Mouse (Mus musculus) thymus, postnatal 25 days (tissue): Measurements from ENCODE around the gene D6Ertd527e.
"Not testable (repeated sequence)": the region's sequence is repeated elsewhere in the genome, so short reads cannot be mapped to it uniquely, and the experiment has no call there.

Experiments used
- DNase-seq: peaks from one replicate; pipeline ENCODE4 v3.0.0; 2022

Gene D6Ertd527e

DNA sequence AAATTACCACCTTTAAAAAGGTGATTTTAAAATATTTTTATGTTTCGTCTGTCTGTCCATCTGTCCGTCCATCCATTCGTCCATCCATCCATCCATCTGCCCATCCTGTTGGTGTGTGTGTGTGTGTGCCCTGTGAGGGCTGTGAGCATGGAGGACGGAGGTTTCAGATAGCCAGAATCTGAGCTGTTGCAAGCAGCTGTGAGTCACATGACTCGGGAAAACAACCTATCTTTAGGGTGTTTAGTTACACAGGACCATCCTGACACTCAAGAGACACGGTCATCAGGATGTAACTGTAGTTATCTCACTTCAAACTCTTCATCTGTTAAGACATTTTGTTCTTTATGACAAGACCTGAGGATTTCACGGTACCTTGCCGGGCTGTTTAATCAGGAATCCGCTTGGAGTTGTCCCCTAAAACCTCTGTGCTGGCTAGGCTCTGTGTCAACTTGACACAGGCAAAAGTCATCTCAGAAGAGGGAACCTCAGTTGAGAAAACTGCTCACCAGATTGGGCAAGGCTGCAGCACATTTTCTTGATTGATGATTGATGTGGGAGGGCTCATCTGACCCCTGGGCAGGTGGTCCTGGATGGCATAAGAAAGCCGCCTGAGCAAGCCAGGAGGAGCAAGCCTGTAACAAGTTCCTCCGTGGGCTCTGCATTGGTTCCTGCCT is at the start of gene D6Ertd527e:
Gene D6Ertd527e (plus strand): TSS at position 624 of the 674 bp plus-strand sequence.
- no peak for DNase-seq

DNA sequence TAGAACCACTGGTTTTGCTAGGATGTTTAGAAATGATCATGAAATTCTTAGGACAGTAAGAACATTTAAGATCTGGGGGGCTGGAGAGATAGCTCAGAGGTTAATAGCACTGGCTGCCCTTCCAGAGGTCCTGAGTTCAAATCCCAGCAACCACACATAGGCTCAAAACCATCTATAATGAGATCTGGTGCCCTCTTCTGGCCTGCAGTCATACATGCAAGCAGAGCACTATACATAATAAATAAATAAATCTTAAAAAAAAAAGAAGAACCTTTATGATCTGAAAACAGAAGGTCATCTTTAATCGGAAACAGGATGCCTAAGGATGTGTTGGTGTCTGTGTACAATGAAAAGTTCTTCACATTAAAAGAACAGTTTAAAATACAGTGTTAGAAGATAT is 44.8 kb upstream of the D6Ertd527e start:
- no peak for DNase-seq

DNA sequence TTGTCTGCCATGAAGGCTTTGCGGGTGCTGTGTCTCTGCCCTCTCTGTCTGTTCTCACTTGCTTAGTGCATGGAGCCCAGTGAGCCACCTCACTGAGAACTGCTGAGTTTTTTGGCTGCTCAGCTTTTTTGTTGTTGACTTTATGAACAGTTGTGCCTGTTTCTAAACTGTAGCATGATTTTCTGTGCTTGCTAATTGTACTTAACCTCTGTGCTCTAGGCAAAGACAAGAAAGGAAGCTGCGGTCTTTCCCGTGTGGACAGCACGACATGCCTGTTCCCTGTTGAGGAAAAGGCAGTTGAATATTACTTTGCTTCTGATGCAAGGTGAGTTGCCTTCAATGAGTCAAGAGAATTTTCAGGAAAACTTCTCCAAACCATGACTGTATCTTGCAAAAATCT is 41.0 kb upstream of the D6Ertd527e start:
- DNase-seq, result no peak

DNA sequence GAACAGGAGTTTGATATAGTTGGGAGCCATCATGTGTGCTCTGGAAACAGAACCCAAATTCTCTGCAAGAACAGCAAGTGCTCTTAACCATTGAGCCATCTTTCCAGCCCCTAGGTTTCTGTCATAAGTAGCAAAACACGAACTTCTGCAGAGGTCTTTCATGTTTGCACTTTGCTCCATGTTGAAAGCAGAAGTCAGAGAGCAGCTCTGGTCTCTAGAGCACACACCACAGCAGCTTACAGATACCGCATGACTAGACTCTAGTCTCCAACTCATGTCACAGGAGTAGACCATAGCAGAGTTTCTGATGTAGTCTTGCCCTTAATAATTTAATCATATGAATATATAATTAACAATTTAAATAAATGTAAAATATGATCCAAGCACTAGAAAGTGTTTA is 36.3 kb upstream of the D6Ertd527e start:
- no peak for DNase-seq

DNA sequence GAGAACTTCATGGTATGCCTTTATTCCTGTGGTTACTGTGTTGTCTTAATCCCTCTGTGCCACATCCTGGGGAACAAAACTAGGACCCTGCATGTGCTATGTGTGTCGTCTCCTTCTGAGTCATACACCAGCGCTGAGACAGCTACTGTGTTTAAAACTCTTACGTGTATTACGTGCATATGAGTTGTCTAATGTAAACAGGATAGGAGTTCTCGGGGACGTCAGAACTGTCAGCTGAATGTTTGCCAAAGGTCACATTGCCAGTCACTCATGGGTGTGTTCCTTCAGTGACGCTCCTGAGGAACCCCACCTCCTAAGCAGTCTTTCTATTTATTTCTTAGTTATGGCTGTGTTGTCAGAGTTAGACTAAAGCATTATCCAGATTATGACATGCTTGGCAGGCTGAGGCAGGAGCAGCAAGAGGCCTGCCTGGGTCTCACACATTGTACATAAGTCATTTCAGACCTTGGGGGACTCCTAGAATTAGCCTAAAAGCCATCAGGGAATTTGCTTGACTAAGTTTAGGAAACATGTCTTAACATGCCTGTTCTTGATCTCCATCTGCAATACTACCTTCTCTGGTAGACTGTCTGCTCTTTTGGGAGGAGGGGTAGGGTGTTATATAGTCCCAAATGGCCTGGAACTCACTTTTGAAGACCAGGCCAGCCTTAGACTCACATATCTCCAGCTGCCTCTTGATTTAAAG is 35.2 kb upstream of the D6Ertd527e start:
- no peak for DNase-seq

DNA sequence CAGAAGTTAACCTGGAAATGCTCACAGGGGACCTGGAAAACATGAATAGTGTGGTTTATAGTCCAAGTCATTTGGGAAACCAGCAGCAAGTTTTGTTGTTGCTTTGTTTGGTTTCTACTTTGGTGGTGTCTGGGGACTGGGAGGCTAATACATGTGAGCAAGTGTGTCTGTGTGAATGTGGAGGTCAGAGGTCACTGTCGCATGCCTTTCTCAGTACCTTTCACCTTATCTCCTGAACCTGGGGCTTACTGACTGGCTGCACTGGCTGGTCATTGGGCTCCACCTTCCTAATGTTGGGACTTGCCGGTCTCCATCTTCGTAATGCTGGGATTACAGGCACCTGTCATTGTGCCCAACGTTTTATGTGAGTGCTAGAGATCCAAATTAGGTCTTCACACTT is 33.9 kb upstream of the D6Ertd527e start:
- no peak for DNase-seq

DNA sequence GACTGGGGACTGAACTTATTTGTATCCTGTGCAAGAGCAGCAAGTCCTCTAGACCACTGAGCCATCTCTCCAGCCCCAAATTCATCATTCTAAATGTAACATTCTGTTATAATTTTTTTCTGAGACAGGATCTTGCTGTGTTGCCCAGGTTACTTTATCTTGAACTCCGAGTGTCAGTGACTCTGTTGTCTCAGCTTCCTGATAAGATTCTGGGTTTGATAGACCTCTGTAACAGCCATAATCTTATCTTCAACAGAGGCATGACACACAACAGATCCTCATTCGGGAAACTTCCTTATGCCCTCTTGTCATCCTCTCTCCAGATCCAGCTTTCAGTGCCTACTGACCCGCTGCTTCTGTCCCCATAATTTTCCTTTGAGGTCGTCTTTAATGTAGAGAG is 31.8 kb upstream of the D6Ertd527e start:
- DNase-seq, result no peak

DNA sequence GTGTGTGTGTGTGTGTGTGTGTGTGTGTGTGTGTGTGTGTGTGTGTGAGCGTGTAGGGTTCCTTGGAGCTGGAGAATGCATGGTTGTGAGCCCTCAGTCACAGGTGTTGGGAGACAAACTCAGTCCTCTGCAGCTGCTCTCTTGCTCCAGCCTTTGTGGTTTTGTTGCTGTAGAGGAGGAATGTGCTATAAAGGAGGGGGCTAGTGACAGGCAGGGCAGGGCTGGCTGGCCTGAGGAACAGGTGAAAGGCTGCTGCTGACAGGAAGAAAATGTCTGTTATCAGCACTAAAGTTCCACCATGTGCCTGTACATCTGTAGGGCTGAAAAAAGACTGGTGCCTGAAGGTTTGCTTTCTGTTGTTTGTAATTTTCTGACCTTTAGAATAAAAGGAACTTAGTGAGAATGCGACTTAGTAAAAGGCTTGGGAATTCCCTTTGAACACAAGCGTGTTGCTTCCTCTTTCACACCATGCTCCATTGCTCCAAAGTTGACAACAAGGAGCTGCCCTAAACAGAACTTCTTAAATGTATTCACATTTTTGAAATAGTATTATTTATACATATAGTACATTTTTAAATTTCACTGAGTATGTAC is 29.4 kb upstream of the D6Ertd527e start:
- peak; percentile 58 for DNase-seq

DNA sequence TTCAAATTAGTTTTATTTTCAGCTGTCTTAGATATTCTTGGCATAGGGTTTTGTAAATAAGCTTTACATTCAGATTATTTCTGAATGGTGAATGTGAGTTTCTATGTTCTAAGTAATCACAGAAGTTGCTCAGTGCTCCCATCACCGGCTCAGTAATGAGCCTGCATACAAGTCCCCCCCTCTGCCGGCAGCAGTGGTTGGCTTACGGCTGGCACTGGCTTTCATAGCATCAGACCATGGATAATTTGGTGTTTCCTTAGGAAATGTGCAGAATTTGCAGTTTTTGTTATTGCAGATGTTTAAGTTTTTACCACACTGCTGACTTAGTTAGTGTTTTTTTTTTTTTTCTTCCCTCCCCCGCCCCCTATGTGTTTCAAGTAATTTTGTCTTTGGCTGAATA is 25.1 kb upstream of the D6Ertd527e start:
- DNase-seq, result no peak

DNA sequence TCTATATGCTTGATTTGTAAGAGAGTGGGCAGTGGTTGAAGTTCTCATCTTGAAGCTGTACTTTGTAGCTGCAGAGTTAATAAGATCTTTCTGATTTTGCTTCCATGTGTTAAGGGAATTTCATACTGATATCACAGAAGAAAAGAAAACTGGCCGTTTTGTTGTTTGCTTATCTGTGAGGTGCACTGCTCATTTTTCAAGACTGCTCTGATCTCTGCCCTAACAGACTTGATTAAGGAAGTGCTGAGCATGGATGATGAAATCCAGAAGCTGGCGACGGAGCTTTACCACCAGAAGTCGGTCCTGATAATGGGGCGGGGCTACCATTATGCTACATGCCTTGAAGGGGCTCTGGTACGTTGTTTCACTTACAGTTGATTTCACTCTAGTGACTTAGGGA is 19.5 kb upstream of the D6Ertd527e start:
- DNase-seq, result no peak

DNA sequence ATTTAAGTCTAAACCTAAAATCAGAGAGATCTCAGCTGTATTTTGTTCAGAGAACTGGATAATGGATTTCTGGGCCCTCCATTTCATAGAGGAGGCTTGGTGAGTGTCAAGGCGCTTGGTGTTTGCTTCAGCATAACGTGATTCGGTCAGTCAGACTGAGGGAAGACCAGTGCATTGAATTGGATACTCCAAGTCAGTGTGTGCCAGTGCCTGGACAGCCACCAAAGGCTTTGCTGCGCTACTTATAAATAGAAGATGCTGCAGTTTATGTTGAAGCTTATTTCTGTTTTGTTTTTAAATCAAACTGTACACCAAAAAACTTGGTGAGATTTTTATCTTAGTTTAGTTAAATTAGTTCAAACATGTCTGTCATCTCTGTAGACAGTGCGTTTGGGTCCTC is 16.2 kb upstream of the D6Ertd527e start:
- no peak for DNase-seq

DNA sequence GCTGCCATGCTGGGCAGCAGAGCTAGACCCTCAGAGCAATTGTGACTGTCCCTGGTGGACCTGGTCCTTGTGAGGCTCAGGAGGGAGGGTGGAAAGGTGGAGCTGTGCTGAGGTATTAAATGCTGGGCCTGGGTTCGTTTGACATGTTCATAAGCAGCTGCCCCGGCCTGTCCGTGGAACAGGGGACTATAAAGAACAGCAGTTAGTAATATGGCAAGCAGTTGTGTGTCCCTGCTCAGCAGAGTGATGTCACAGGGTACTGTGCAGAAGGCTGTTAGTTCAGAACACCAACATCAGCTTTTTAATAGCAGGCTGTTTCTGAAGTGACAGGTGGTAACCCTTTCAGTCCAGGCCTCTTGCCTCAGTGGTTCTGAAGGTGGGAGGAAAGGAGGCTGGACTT is 13.7 kb upstream of the D6Ertd527e start:
- no peak for DNase-seq

DNA sequence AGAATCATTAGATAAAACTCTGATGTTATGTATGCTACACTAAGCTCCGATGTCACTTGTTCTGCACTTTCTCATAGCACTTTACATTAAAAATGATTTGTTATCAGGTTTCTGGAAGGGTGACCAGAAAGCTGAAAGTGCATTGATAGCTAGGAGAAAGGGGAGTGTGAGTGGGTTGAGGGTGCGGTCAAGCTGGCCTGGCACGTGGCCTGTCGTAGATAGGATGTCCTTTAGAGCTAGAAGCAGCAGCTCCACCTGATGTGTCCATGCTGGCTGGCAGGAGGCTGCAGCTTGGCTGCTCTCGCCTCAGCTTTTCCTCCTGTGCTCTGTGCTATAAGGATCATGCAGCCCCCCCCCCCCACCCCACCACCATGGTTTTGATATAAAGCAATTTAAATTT is 12.1 kb upstream of the D6Ertd527e start:
- no peak for DNase-seq

DNA sequence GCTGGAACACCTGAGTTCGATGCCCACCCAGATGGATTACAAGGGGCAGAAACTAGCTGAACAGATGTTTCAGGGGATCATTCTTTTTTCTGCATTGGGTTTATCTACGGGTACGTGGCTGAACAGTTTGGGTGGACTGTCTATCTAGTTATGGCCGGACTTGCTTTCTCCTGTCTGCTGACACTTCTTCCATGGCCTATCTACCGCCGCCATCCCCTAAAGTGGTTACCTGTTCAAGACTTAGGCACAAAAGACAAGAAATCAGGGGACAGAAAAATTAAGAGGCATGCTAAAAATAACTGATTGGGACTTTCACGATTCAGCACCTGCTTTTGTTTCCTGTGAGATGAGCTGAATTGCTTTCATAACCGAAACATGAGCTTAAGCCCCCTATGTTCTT is 10.9 kb upstream of the D6Ertd527e start:
- not testable (repeated sequence) for DNase-seq

DNA sequence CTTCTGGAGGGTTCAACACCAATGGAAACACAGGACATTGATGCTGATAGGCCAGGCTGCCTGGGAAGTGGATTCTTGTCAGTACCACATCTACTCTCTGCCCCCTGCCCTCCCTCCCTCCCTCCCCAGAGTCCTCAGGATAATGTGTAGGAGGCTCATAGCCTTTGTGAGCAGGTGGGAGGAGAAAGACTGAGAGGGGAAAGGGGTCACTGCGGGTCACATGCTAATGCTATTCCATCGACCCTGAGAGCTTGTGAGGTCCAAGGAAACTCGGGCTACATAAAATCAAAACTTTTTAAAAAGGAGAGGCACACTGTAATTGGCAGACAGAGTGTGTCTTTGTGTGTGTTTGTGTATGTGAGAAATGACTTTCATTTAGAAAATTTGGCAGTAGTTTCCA is 5.3 kb upstream of the D6Ertd527e start:
- DNase-seq, result no peak

DNA sequence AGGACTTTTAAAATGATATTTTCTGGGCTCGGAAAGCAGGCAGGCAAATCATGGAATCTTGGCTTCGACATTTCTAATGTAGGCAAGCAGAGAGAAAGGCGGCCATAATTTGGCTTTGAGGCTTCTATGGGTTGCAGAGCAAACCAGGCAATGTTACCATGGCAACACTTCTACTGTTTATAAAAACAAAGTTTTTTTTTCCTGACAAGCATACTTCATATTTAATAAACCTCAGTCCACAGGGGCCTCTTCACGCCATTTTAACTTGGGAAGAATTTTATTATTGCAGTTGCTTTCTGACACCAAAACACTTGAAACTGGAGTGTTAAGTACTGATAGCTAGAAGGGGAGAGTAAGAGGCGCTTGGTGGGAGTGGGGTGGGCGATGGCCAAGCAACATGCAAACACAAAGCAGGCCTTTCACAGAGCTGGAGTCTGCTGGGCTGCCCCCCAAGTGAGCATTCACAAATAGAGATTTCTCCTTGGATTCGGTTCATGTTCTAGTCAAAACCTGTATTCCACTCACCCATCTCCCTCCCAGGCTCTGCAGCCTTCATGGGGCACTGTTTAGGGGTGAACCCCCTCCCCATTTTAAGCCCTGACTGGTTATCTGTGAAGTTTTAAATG is 4.8 kb upstream of the D6Ertd527e start:
- DNase-seq, result no peak

DNA sequence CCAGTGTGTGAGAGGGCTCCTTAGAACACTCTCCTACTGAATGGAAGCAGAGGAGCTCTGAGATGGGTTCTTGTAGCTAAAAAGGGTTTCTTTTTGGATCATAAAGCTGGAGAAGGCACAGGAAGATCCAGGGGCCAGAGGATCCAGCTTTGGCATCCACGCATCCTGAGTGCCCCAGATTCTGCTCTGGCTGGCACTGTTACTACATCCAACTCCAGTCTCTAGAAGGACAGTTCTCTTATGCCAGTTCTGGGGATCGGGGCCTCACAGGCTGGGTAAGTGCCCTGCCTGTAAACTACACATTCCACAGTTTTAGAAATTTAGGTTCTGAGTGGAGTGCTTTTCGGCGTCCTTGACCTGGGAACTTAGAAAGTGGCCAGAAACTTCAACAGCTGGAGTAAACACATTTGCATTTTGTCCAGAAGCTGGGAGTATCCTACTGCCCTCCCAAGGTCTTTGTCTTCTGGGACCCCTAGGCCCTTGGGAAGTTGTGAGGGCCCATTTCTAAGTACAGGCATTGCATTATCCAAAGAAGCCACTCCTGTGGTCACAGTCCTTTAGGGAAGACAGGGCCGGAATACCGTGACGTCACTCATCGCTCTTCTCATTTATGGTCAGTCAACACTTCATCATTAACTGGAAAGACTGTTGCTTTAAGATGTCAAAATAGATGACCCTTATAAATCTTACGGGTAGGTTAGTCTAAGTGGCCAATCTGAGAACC is 4.1 kb upstream of the D6Ertd527e start:
- DNase-seq, result no peak

DNA sequence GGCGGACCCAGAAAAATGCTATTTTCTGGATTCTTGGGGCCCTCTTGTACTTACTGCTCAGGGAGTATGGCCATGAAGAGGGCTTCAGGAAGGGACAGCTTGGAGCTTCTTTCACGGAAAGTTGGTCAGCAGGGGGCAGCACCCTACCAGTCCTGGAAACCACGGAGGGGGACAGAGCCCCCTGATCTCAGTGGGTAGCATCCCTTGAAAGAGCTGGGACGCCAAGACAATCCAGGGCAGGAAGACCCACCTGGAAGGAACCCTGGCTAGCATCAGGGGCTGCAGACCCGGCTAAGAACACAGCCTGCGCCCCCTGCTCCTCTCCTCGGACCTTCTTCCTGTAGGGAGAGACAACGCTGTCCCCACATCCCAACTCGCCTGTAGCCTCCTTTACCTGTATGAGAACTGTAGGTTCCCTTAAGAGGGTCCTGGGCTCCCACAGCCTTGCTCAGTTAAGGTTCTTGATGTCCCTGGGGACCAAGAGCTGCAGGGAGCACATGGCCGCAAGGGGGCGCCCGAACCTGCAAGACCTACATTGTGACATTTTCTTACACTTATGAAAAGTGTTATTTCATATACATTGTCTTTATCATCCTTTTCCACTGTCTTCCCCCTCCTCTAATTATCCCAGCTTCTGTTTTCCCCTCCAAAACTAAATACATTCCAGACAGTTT is 3.1 kb upstream of the D6Ertd527e start:
- peak; percentile 90 for DNase-seq

DNA sequence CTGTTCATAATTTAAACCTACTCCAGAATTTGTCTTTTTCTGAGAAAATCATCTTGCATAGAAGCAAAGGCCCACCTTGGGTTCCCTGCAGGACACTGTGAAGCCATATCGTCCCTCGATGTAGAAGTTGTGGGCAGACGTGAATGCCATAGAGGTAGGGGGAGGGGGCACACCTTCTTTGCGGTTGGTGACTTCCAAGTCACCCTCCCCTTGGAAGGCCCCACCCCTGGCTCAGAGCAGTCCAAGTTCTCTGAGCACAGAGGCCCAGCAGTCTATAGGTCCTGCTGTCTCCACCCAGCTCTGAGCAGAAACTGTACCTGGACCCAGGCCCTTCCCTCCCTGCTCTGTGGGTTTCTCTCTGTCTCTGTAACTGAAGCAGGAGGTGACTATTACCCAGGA is 2.6 kb upstream of the D6Ertd527e start:
- DNase-seq, result peak; percentile 11

DNA sequence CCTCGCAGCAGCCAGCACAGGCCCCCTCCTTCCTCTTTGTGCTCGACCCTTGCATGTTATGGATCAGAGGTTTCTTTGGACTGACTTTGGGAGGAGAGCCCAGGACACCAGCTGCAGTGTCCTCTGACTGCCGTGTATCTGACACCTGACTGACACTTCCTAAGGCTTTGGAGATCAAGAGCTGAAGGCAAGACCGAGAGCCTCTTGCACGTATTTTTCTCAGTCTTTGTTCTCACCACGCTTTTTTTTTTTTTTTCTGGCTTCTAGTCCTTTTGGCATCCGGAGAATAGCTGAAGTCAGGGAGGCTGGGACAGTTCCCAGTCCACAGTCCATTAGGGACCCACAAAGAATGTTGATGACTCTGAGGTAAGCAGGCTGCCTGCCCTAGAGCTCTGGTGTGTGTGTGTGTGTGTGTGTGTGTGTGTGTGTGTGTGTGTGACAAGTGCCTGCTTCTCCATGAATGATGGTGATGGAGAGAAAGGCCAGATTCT is 2.1 kb upstream of the D6Ertd527e start:
- no peak for DNase-seq

DNA sequence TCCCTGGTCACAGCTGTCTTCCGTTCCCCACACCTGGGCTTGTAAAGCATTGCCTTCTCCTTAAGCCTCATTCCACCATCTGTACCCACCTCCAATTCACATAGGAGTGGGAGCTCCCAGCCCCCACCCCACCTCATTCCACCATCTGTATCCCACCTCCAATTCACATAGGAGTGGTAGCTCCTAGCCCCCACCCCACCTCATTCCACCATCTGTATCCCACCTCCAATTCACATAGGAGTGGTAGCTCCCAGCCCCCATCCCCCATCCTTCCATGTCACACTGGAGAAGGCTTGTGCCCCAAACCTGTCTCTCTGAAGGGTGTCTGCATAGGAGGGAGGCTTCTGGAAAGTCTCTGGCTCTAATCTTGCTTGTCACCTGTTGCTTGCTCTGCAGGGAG is 1.2 kb upstream of the D6Ertd527e start:
- DNase-seq, result no peak

DNA sequence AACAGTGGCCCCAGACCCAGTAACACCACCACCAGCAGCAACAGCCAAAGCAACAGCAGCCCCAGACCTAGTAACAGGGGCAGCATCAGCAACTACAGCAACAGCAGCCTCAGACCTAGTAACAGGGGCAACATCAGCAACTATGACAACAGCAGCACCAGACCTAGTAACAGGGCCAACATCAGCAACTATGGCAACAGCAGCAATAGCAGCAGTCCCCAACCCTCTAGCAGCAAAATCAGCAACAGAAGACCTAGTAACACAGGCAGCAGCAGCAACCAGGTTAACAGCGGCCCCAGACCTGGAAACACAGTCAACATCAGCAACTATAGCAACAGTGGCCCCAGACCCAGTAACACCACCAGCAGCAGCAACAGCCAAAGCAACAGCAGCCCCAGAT is 6.9 kb downstream of the D6Ertd527e start:
- no peak for DNase-seq

DNA sequence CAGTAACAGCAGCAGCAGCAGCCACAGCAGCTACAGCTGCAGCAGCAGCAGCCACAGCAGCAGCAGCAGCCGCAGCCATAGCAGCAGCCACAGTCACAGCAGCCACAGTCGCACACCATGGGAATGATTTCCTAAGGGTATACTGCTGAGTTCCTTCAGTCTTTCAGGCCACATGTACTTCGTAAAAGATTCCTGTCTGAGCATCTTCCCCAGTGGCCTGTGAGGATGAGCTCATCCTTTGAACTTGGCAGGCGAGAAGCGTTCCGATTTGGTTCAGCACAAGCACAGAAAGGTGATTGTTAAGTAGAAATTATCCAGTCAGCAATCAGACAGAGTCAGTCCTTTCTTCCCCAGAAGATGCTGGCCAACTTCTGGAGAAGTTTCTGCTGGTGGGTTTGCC is 7.6 kb downstream of the D6Ertd527e start:
- no peak for DNase-seq
